Mouse (Mus musculus) kidney, embryonic 16.5 days (tissue): Measurements from ENCODE around the gene 1110002E22Rik. TPM values are rescaled to one million over a fixed set of nuclear protein-coding genes. Genes with fewer than 3 reads are reported as not detected.

Source experiments
- ATAC-seq: fragments of 200-750 bp; cut with Nextera tagmentation; 2 replicates; pipeline ENCODE4 v1.8.0; 2017; ENCODE audit warnings: moderate TSS enrichment; ENCODE audit not compliant: low FRiP score, low TSS enrichment
- H3K27ac ChIP-seq: fragments of 300-500 bp; sonication (generic); 2 replicates; pipeline ENCODE4 v1.5.1; 2014; ENCODE audit warnings: low read length
- H3K27me3 ChIP-seq: fragments of 300-500 bp; sonication (generic); 2 replicates; pipeline ENCODE4 v1.6.1; 2014; ENCODE audit warnings: low read length, control low read depth, mixed read lengths; ENCODE audit not compliant: insufficient read depth
- H3K36me3 ChIP-seq: fragments of 300-500 bp; sonication (generic); 2 replicates; pipeline ENCODE4 v1.6.1; 2014; ENCODE audit warnings: low read length, control low read depth, mixed read lengths; ENCODE audit not compliant: insufficient read depth
- H3K4me1 ChIP-seq: fragments of 300-500 bp; sonication (generic); 2 replicates; pipeline ENCODE4 v1.6.1; 2014; ENCODE audit warnings: low read length, control low read depth, mixed read lengths; ENCODE audit not compliant: insufficient read depth
- H3K4me2 ChIP-seq: fragments of 300-500 bp; sonication (generic); replicated peaks from 2 replicates; pipeline ENCODE4 v1.6.1; 2014; ENCODE audit warnings: low read depth, low read length
- H3K4me3 ChIP-seq: fragments of 300-500 bp; sonication (generic); 2 replicates; pipeline ENCODE4 v1.5.1; 2014; ENCODE audit warnings: mild to moderate bottlenecking, low read length
- H3K9ac ChIP-seq: fragments of 300-500 bp; sonication (generic); replicated peaks from 2 replicates; pipeline ENCODE4 v1.6.1; 2014; ENCODE audit warnings: low read length
- H3K9me3 ChIP-seq: fragments of 300-500 bp; sonication (generic); 2 replicates; pipeline ENCODE4 v1.6.1; 2016; ENCODE audit warnings: low read length, control low read depth
- WGBS: fragments of 180-500 bp; shearing (Covaris S2); extraction: QIAGEN DNeasy Blood & Tissue Kit; methylation state at CpG from one replicate; pipeline ENCODE4 v1.1.7; 2014; 5-methylcytosine and 5-hydroxymethylcytosine counted together
- polyA plus RNA-seq: library from polyadenylated mRNA; unstranded; fragments of >200 nt; fragmentation: Nextera tagmentation; extraction: Ambion mirVana; gene quantifications from 2 replicates; pipeline ENCODE4 v1.2.1, GENCODE M21; 2015

The 1110002E22Rik gene
- polyA plus RNA-seq, 1 experiment from 2014 or later, result 0.52 TPM

- H3K9me3 ChIP-seq, result no peaks in the 10 kb centered on the region
Measured at GRCm38 (mm10) chr3:138096263-138097028, 31.6 kb downstream of the 1110002E22Rik start.

GRCm38 (mm10) chr3:138097718-138098117 is 32.9 kb downstream of the 1110002E22Rik start:
- H3K9me3 ChIP-seq, result no peaks in the 10 kb centered on the region
- H3K4me3 ChIP-seq, result no peak overlapping the region
- WGBS, result 72% methylated on average over 1 of the region's 1 CpGs
- no peak overlapping the region for H3K9ac ChIP-seq
- H3K4me1 ChIP-seq, result no peaks in the 10 kb centered on the region
- H3K27me3 ChIP-seq, result no peaks in the 10 kb centered on the region
- H3K27ac ChIP-seq, result no peak overlapping the region
- H3K36me3 ChIP-seq, result no peaks in the 10 kb centered on the region
- H3K4me2 ChIP-seq, result no peak overlapping the region
- ATAC-seq, result peak; percentile 63

More at GRCm38 (mm10) chr3:138096263-138097028, 31.6 kb downstream of the 1110002E22Rik start:
- Histone ChIP-seq H3K4me2 (no peak overlapping the region), H3K27ac (no peak overlapping the region), H3K4me3 (no peak overlapping the region), H3K27me3 (no peaks in the 10 kb centered on the region), H3K4me1 (no peaks in the 10 kb centered on the region), H3K36me3 (no peaks in the 10 kb centered on the region), H3K9ac (no peak overlapping the region)
- WGBS, result 89% methylated on average over 19 of the region's 19 CpGs
- ATAC-seq, result no peak

GRCm38 (mm10) chr3:138101936-138102335 is 37.1 kb downstream of the 1110002E22Rik start:
- no peak overlapping the region for H3K4me2 ChIP-seq
- ATAC-seq, result no peak
- H3K9ac ChIP-seq, result no peak overlapping the region
- no peaks in the 10 kb centered on the region for H3K4me1 ChIP-seq
- 90% methylated on average over 4 of the region's 4 CpGs for WGBS
- H3K9me3 ChIP-seq, result no peaks in the 10 kb centered on the region
- no peaks in the 10 kb centered on the region for H3K27me3 ChIP-seq
- H3K4me3 ChIP-seq, result no peak overlapping the region
- no peak overlapping the region for H3K27ac ChIP-seq
- no peaks in the 10 kb centered on the region for H3K36me3 ChIP-seq

GRCm38 (mm10) chr3:138103690-138104089 is 38.8 kb downstream of the 1110002E22Rik start:
- Histone ChIP-seq H3K36me3 (no peaks in the 10 kb centered on the region), H3K9me3 (no peaks in the 10 kb centered on the region), H3K4me1 (no peaks in the 10 kb centered on the region), H3K4me3 (no peak overlapping the region), H3K27ac (no peak overlapping the region), H3K9ac (no peak overlapping the region), H3K27me3 (no peaks in the 10 kb centered on the region), H3K4me2 (no peak overlapping the region)
- no peak for ATAC-seq
- 91% methylated on average over 4 of the region's 4 CpGs for WGBS

- Histone ChIP-seq H3K27ac (no peak overlapping the region), H3K27me3 (no peaks in the 10 kb centered on the region), H3K4me3 (no peak overlapping the region), H3K4me1 (no peaks in the 10 kb centered on the region), H3K9ac (no peak overlapping the region), H3K36me3 (no peaks in the 10 kb centered on the region), H3K9me3 (no peaks in the 10 kb centered on the region), H3K4me2 (no peak overlapping the region)
- WGBS, result 62% methylated on average over 5 of the region's 5 CpGs
- no peak for ATAC-seq
Measured at GRCm38 (mm10) chr3:138105056-138105455, 40.2 kb downstream of the 1110002E22Rik start.

GRCm38 (mm10) chr3:138106887-138107286 is 42.0 kb downstream of the 1110002E22Rik start:
- Histone ChIP-seq H3K4me2 (no peak overlapping the region), H3K9me3 (no peaks in the 10 kb centered on the region), H3K9ac (no peak overlapping the region), H3K27me3 (no peaks in the 10 kb centered on the region), H3K4me3 (no peak overlapping the region), H3K27ac (no peak overlapping the region), H3K4me1 (no peaks in the 10 kb centered on the region), H3K36me3 (no peaks in the 10 kb centered on the region)
- 92% methylated on average over 10 of the region's 10 CpGs for WGBS
- ATAC-seq, result no peak

- Histone ChIP-seq H3K36me3 (no peaks in the 10 kb centered on the region), H3K4me2 (no peak overlapping the region), H3K27me3 (no peaks in the 10 kb centered on the region), H3K4me1 (no peaks in the 10 kb centered on the region), H3K27ac (no peak overlapping the region), H3K9me3 (no peaks in the 10 kb centered on the region), H3K4me3 (no peak overlapping the region), H3K9ac (no peak overlapping the region)
- 88% methylated on average over 19 of the region's 19 CpGs for WGBS
- ATAC-seq, result 0 out of 2 replicates have a peak, but pooled peaks have one; percentile 51
Measured at GRCm38 (mm10) chr3:138110910-138111782, 46.3 kb downstream of the 1110002E22Rik start.

- Histone ChIP-seq H3K4me1 (no peaks in the 10 kb centered on the region), H3K4me2 (no peak overlapping the region), H3K4me3 (no peak overlapping the region), H3K9me3 (no peaks in the 10 kb centered on the region), H3K27me3 (no peaks in the 10 kb centered on the region), H3K36me3 (no peaks in the 10 kb centered on the region), H3K27ac (no peak overlapping the region), H3K9ac (no peak overlapping the region)
- 0 out of 2 replicates have a peak, but pooled peaks have one; percentile 29 for ATAC-seq
- 85% methylated on average over 17 of the region's 17 CpGs for WGBS
Measured at GRCm38 (mm10) chr3:138114106-138114505, 49.3 kb downstream of the 1110002E22Rik start.

- H3K36me3 ChIP-seq, result no peaks in the 10 kb centered on the region
- H3K4me2 ChIP-seq, result no peak overlapping the region
- no peaks in the 10 kb centered on the region for H3K9me3 ChIP-seq
- no peaks in the 10 kb centered on the region for H3K27me3 ChIP-seq
- H3K9ac ChIP-seq, result no peak overlapping the region
- 92% methylated on average over 4 of the region's 4 CpGs for WGBS
- H3K27ac ChIP-seq, result no peak overlapping the region
- H3K4me1 ChIP-seq, result no peaks in the 10 kb centered on the region
- H3K4me3 ChIP-seq, result no peak overlapping the region
- no peak for ATAC-seq
Measured at GRCm38 (mm10) chr3:138116871-138117270, 52.0 kb downstream of the 1110002E22Rik start.
